Mouse (Mus musculus) liver, embryonic 13.5 days (tissue): ENCODE data around the gene Lgi1. TPM values are rescaled to one million over a fixed set of nuclear protein-coding genes. Genes with fewer than 3 reads are reported as not detected.

Experiments used
- ATAC-seq: fragments of 200-750 bp; cut with Nextera tagmentation; 2 replicates; pipeline ENCODE4 v1.8.0; 2017; ENCODE audit warnings: low read depth, mild to moderate bottlenecking, moderate number of reproducible peaks, moderate library complexity
- DNase-seq: peaks from one replicate; pipeline ENCODE4 v3.0.0; 2022
- H3K27ac ChIP-seq: fragments of 300-500 bp; sonication (generic); 2 replicates; pipeline ENCODE4 v1.5.1; 2015; ENCODE audit warnings: moderate library complexity, mild to moderate bottlenecking, inconsistent platforms
- H3K27me3 ChIP-seq: fragments of 300-500 bp; sonication (generic); 2 replicates; pipeline ENCODE4 v1.6.1; 2015; ENCODE audit warnings: mild to moderate bottlenecking, inconsistent platforms
- H3K36me3 ChIP-seq: fragments of 300-500 bp; sonication (generic); 2 replicates; pipeline ENCODE4 v1.6.1; 2015; ENCODE audit warnings: mild to moderate bottlenecking, inconsistent platforms
- H3K4me1 ChIP-seq: fragments of 300-500 bp; sonication (generic); replicated peaks from 2 replicates; pipeline ENCODE4 v1.6.1; 2015; ENCODE audit warnings: inconsistent platforms
- H3K4me2 ChIP-seq: fragments of 300-500 bp; sonication (generic); 2 replicates; pipeline ENCODE4 v1.6.1; 2015; ENCODE audit warnings: inconsistent platforms, mild to moderate bottlenecking, moderate library complexity
- H3K4me3 ChIP-seq: fragments of 300-500 bp; sonication (generic); replicated peaks from 2 replicates; pipeline ENCODE4 v1.5.1; 2015; ENCODE audit warnings: mild to moderate bottlenecking, inconsistent platforms
- H3K9ac ChIP-seq: fragments of 300-500 bp; sonication (generic); 2 replicates; pipeline ENCODE4 v1.6.1; 2015; ENCODE audit warnings: mild to moderate bottlenecking, inconsistent platforms
- H3K9me3 ChIP-seq: fragments of 300-500 bp; sonication (generic); replicated peaks from 2 replicates; pipeline ENCODE4 v1.6.1; 2016; ENCODE audit warnings: inconsistent platforms
- WGBS: fragments of 180-500 bp; shearing (Covaris S2); methylation state at CpG from one replicate; pipeline ENCODE4 v1.1.7; 2015; ENCODE audit not compliant: insufficient replicate concordance; 5-methylcytosine and 5-hydroxymethylcytosine counted together
- polyA plus RNA-seq: library from polyadenylated mRNA; unstranded; fragments of >200 nt; fragmentation: Nextera tagmentation; extraction: Ambion mirVana; gene quantifications from 2 replicates; pipeline ENCODE4 v1.2.1, GENCODE M21; 2015

Gene Lgi1
- polyA plus RNA-seq, 1 experiment from 2014 or later, result 0.13 TPM

DNA sequence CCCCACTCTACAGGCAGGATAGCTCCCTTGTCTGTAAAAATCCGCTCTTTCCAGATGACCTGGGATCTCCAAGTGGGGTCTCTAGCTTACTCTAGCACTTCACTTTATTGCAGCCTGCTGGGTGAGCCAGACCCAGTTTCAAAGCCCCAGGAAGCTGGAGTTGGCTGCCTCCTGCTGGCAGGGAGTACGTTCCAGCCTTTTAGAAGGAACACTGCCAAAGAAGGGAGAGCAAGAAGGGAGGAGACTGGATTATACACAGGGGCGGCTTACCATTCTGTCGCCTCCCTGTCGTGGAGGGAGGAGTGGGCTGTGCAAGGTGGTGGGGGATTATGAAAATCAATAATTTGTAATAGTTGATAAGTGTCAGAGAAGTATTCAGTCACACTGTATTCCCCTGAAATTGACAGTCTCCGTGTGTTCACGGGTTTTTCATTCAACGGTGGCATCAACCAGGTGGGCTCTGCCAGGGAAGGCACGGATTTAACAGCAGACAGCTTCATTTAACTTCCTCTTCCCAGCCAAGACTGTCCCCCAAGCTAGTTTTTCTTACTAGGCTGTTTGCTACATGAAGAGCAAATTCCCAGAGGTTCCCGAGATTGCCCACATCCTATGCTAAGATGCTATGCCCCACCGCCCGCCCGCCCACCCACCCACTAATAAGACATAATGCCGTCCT is 369 bp upstream of the Lgi1 start:
- ATAC-seq (no peak), DNase-seq (no peak)
- no peaks in the 10 kb centered on the region for H3K36me3 ChIP-seq
- H3K9me3 ChIP-seq, result no peaks in the 10 kb centered on the region
- no peak overlapping the region for H3K4me2 ChIP-seq
- no peak overlapping the region for H3K27ac ChIP-seq
- H3K4me1 ChIP-seq, result no peaks in the 10 kb centered on the region
- H3K9ac ChIP-seq, result no peak overlapping the region
- H3K4me3 ChIP-seq, result no peak overlapping the region
- peaks cover 14% of the 10 kb centered on the region for H3K27me3 ChIP-seq
- WGBS, result 24% methylated on average over 14 of the region's 14 CpGs

DNA sequence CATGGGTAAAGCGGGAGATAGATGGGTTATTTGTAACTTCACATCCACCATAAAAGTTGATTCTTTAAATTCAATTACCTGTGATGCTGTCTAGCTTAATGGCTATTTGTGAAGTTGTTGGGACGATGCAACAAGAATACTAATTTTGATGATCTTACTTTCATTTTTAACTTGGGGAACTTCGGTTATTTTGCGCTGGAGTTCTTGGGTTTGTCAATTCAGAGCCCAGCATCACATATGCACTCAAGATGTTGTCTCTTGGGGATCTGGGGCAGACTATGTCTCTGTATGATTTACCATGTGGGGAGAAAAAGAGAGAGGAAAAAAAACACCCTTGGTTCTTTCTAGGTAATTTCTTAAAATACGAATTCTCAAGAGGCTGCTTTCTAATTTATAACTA is 1.4 kb downstream of the Lgi1 start:
- Histone ChIP-seq H3K27me3 (peaks cover 14% of the 10 kb centered on the region), H3K4me2 (no peak overlapping the region), H3K4me3 (no peak overlapping the region), H3K27ac (no peak overlapping the region), H3K9ac (no peak overlapping the region), H3K36me3 (no peaks in the 10 kb centered on the region), H3K9me3 (no peaks in the 10 kb centered on the region), H3K4me1 (no peaks in the 10 kb centered on the region)
- ATAC-seq (no peak), DNase-seq (no peak)
- 65% methylated on average over 5 of the region's 5 CpGs for WGBS

DNA sequence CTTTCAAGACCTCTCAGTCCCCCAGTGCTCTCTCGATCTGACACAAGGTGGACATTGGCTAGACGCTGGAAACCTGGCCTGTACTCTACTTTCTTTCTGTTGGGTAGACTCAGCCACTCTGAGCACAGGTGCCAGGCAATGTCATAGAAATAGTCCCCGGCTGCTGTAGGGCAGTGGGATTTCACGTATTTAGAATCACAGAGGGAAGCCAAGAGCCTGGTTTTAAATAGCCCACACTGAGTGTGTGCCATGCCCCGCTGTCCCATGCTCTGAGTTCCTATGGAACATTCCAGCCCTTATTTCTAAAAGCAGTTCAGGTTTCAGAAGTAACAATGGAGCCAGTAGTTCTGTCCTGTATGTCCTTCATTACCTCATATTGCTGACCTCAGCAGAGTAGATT is 3.1 kb downstream of the Lgi1 start:
- no peaks in the 10 kb centered on the region for H3K9me3 ChIP-seq
- 60% methylated on average over 5 of the region's 5 CpGs for WGBS

DNA sequence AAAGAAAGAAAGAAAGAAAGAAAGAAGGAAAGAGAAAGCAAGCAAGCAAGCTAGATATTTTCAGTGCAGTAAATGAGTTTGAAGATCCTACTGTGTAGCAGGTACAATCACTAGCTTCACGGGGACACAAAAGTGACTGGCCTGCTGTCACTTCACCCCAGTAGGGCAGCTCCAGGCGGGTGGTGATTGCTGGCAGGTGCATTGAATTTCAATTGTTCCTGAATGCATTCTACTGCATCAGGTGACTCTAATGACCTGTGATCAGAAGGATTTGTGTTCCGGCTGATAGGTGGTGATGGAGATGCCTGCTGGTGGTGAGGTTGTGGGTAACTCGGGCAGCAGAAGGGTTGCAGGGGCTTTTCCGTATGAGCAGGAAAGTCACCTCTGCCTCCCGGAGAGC is 6.7 kb downstream of the Lgi1 start:
- Histone ChIP-seq H3K4me2 (no peak overlapping the region), H3K27ac (no peak overlapping the region), H3K36me3 (no peaks in the 10 kb centered on the region), H3K4me1 (no peaks in the 10 kb centered on the region), H3K9ac (no peak overlapping the region), H3K9me3 (no peaks in the 10 kb centered on the region), H3K4me3 (no peak overlapping the region), H3K27me3 (no peaks in the 10 kb centered on the region)
- no peak for ATAC-seq
- WGBS, result 26% methylated on average over 6 of the region's 6 CpGs
- no peak for DNase-seq

More for the DNA sequence above, 3.1 kb downstream of the Lgi1 start:
- no peaks in the 10 kb centered on the region for H3K36me3 ChIP-seq
- ATAC-seq, result no peak
- no peak overlapping the region for H3K4me3 ChIP-seq
- H3K27ac ChIP-seq, result no peak overlapping the region
- no peak for DNase-seq
- H3K27me3 ChIP-seq, result peaks cover 14% of the 10 kb centered on the region
- no peak overlapping the region for H3K9ac ChIP-seq
- H3K4me2 ChIP-seq, result no peak overlapping the region
- H3K4me1 ChIP-seq, result no peaks in the 10 kb centered on the region

DNA sequence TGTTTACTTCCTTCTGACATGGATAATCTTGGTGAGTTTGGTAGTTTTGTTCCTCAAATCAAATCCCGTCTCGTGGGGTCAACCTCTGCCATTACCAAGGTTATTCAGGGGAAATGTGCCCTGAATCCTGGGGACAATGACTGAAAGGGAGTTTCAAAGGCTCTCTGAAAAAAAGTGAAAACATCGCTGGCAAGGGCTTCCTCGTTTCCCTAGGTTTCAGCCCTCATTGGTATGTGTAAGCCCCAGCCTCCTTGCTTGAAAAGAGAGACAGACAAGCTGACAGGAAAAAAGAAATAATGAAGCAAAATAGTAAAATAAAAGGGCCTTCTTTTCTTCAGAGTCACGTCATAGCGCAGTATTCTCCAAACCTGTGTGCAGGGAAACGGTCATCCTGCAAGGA is 9.5 kb downstream of the Lgi1 start:
- Histone ChIP-seq H3K9me3 (no peaks in the 10 kb centered on the region), H3K36me3 (no peaks in the 10 kb centered on the region), H3K4me2 (no peak overlapping the region), H3K27me3 (no peaks in the 10 kb centered on the region), H3K4me1 (no peaks in the 10 kb centered on the region), H3K4me3 (no peak overlapping the region), H3K9ac (no peak overlapping the region), H3K27ac (no peak overlapping the region)
- ATAC-seq (no peak), DNase-seq (no peak)
- WGBS, result 64% methylated on average over 7 of the region's 7 CpGs

DNA sequence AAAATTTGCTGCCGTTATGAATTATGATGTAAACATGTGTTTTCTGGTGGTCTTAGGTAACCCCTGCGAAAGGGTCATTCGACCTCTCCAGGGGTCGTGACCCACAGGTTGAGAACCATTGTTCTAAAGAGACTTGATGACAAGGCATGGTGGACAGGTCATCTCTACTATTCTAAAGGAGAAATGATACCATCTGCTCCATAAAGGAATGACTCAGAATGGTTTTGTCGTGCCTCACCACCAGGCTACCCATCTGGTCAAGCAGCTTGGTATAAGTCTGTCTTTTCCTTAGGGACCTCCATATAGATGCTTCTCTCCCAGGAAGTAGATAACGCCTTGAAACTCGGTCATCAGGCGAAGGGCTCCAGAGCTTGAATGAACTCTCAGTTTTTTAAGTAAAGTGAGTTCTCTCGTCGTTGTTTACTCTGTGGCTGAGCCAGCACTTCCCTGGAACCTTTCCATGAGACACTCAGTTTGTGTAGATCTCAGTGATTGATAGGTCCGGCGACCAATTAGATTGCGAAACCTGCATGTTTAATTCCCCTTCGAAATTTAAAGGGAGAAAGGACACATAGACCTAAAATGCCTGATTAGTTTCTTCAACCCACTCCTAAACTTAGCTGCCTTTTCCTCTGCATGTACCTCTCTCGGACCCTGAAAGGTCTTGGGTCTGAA is 10.5 kb downstream of the Lgi1 start:
- Histone ChIP-seq H3K4me3 (no peak overlapping the region), H3K27me3 (no peaks in the 10 kb centered on the region), H3K36me3 (no peaks in the 10 kb centered on the region), H3K27ac (no peak overlapping the region), H3K4me1 (no peaks in the 10 kb centered on the region), H3K4me2 (no peak overlapping the region), H3K9me3 (no peaks in the 10 kb centered on the region), H3K9ac (no peak overlapping the region)
- WGBS, result 64% methylated on average over 15 of the region's 15 CpGs
- DNase-seq (no peak), ATAC-seq (no peak)

- ATAC-seq, result no peak
- Histone ChIP-seq H3K36me3 (no peaks in the 10 kb centered on the region), H3K27ac (no peak overlapping the region), H3K9me3 (no peaks in the 10 kb centered on the region), H3K4me1 (no peaks in the 10 kb centered on the region), H3K4me2 (no peak overlapping the region), H3K9ac (no peak overlapping the region), H3K4me3 (no peak overlapping the region), H3K27me3 (no peaks in the 10 kb centered on the region)
- DNase-seq, result no peak
- WGBS, result 64% methylated on average over 4 of the region's 4 CpGs
These were observed 11.9 kb downstream of the Lgi1 start for GRCm38 (mm10) chr19:38276226-38276625.

- H3K36me3 ChIP-seq, result no peaks in the 10 kb centered on the region
- ATAC-seq (no peak), DNase-seq (no peak)
- 81% methylated on average over 10 of the region's 10 CpGs for WGBS
- no peak overlapping the region for H3K4me2 ChIP-seq
- H3K27me3 ChIP-seq, result no peaks in the 10 kb centered on the region
- H3K27ac ChIP-seq, result no peak overlapping the region
- H3K9me3 ChIP-seq, result no peaks in the 10 kb centered on the region
- no peak overlapping the region for H3K9ac ChIP-seq
- no peaks in the 10 kb centered on the region for H3K4me1 ChIP-seq
- no peak overlapping the region for H3K4me3 ChIP-seq
These were observed 15.9 kb downstream of the Lgi1 start for GRCm38 (mm10) chr19:38280242-38280641.

DNA sequence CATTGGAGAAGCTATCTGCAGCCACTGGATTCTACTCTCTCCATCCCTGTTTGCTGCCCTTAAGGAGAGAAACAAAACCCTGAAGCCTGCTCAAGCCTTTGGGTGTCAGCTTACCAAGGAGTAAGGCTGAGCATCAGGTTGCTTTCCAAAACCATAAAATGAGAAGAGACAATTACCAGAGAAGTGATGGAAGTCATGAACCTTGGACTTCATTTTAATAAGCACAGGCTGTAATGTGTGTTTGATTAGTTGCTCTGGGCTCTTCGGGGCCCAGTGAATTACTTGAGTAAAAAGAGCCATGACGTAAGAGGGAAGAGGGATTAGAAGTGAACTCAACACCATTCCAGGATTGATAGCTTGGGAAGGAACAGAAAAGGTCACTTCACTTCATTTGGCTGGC is 18.1 kb downstream of the Lgi1 start:
- no peak for DNase-seq
- Histone ChIP-seq H3K9ac (no peak overlapping the region), H3K36me3 (no peaks in the 10 kb centered on the region)

DNA sequence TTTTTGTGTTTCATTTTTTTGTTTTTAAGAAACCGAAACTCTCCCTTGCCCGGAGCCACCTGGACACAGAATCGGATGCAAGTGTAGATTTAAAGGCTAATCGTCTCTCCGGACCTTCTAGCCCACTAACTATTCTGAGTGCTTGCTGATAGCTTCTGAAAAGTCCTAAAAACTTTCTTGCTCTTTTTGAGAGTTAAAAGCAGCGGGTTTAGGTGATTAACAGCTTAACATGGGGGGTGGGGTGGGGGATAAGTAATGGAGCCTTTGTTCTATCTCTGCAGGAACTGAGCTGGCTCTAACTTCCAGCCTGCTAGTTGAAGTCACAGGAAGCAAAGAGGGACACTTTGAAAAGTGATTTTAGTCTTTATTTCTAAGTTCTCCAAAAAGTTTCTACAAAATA is 24.2 kb downstream of the Lgi1 start:
- no peaks in the 10 kb centered on the region for H3K27me3 ChIP-seq
- H3K4me1 ChIP-seq, result no peaks in the 10 kb centered on the region
- H3K9me3 ChIP-seq, result no peaks in the 10 kb centered on the region
- H3K27ac ChIP-seq, result no peak overlapping the region
- 66% methylated on average over 6 of the region's 6 CpGs for WGBS
- ATAC-seq (no peak), DNase-seq (no peak)
- H3K36me3 ChIP-seq, result no peaks in the 10 kb centered on the region
- H3K4me2 ChIP-seq, result no peak overlapping the region
- no peak overlapping the region for H3K9ac ChIP-seq
- H3K4me3 ChIP-seq, result no peak overlapping the region

More for the DNA sequence above, 18.1 kb downstream of the Lgi1 start:
- Histone ChIP-seq H3K4me2 (no peak overlapping the region), H3K4me3 (no peak overlapping the region), H3K9me3 (no peaks in the 10 kb centered on the region), H3K4me1 (no peaks in the 10 kb centered on the region), H3K27me3 (no peaks in the 10 kb centered on the region), H3K27ac (no peak overlapping the region)
- no peak for ATAC-seq
- 59% methylated on average over 2 of the region's 2 CpGs for WGBS

DNA sequence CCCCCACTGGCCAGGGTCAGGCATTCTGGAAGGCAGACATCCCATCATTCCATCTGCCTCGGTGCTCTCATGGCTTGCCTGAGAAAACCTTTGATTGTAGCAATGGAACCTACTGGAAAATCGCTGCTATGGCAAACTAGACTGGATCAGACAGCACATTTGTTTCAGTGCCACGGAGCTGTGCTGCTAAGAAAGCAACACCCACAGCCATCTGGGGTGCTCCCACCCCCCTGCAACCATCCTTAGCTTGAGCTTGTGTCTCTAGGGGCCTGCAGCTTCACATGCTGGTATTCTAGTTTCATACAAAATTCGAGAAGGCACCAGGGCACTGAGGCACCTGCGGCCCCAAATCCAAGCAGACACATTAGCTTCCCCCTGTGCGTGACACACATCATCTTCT is 27.1 kb downstream of the Lgi1 start:
- ATAC-seq, result no peak
- no peak overlapping the region for H3K27ac ChIP-seq
- DNase-seq, result no peak
- no peak overlapping the region for H3K9ac ChIP-seq
- no peaks in the 10 kb centered on the region for H3K36me3 ChIP-seq
- H3K4me2 ChIP-seq, result no peak overlapping the region
- H3K4me3 ChIP-seq, result no peak overlapping the region
- no peaks in the 10 kb centered on the region for H3K4me1 ChIP-seq
- H3K27me3 ChIP-seq, result no peaks in the 10 kb centered on the region
- 58% methylated on average over 6 of the region's 6 CpGs for WGBS
- no peaks in the 10 kb centered on the region for H3K9me3 ChIP-seq

- H3K27me3 ChIP-seq, result no peaks in the 10 kb centered on the region
- H3K4me2 ChIP-seq, result no peak overlapping the region
- no peaks in the 10 kb centered on the region for H3K9me3 ChIP-seq
- no peak for ATAC-seq
- no peak overlapping the region for H3K27ac ChIP-seq
- 28% methylated on average over 3 of the region's 3 CpGs for WGBS
- no peak overlapping the region for H3K4me3 ChIP-seq
- no peak overlapping the region for H3K9ac ChIP-seq
- H3K36me3 ChIP-seq, result no peaks in the 10 kb centered on the region
- DNase-seq, result no peak
- H3K4me1 ChIP-seq, result no peaks in the 10 kb centered on the region
These were observed 33.8 kb downstream of the Lgi1 start for GRCm38 (mm10) chr19:38298018-38298626.
